Mouse (Mus musculus) neural tube, embryonic 14.5 days (tissue): ENCODE results near the gene Miga1. TPM values are rescaled to one million over a fixed set of nuclear protein-coding genes. Genes with fewer than 3 reads are reported as not detected.

Experiments used
- ATAC-seq: fragments of 200-750 bp; cut with Nextera tagmentation; 2 replicates; pipeline ENCODE4 v1.8.0; 2017; ENCODE audit warnings: low read depth, mild to moderate bottlenecking, moderate TSS enrichment, moderate library complexity
- H3K27ac ChIP-seq: fragments of 300-500 bp; sonication (generic); 2 replicates; pipeline ENCODE4 v1.5.1; 2014; ENCODE audit warnings: low read depth, mild to moderate bottlenecking, control low read depth, low read length, moderate library complexity, mixed read lengths
- H3K27me3 ChIP-seq: fragments of 300-500 bp; sonication (generic); 2 replicates; pipeline ENCODE4 v1.6.1; 2014; ENCODE audit warnings: low read length; ENCODE audit not compliant: control insufficient read depth, insufficient read depth
- H3K36me3 ChIP-seq: fragments of 300-500 bp; sonication (generic); 2 replicates; pipeline ENCODE4 v1.6.1; 2014; ENCODE audit warnings: low read length, mixed read lengths; ENCODE audit not compliant: control insufficient read depth, insufficient read depth
- H3K4me1 ChIP-seq: fragments of 300-500 bp; sonication (generic); 2 replicates; pipeline ENCODE4 v1.6.1; 2014; ENCODE audit warnings: low read length; ENCODE audit not compliant: control insufficient read depth, insufficient read depth
- H3K4me2 ChIP-seq: fragments of 300-500 bp; sonication (generic); 2 replicates; pipeline ENCODE4 v1.6.1; 2014; ENCODE audit warnings: mild to moderate bottlenecking, low read depth, low read length, control low read depth
- H3K4me3 ChIP-seq: fragments of 300-500 bp; sonication (generic); 2 replicates; pipeline ENCODE4 v1.5.1; 2014; ENCODE audit warnings: low read depth, low read length, control low read depth, mixed read lengths
- H3K9ac ChIP-seq: fragments of 300-500 bp; sonication (generic); replicated peaks from 2 replicates; pipeline ENCODE4 v1.6.1; 2014; ENCODE audit warnings: low read depth, mild to moderate bottlenecking, control low read depth, low read length, mixed read lengths
- H3K9me3 ChIP-seq: fragments of 300-500 bp; sonication (generic); 2 replicates; pipeline ENCODE4 v1.6.1; 2016; ENCODE audit warnings: low read length; ENCODE audit not compliant: control insufficient read depth
- WGBS: fragments of 180-500 bp; shearing (Covaris S2); extraction: QIAGEN DNeasy Blood & Tissue Kit; methylation state at CpG from one replicate; pipeline ENCODE4 v1.1.7; 2014; 5-methylcytosine and 5-hydroxymethylcytosine counted together
- polyA plus RNA-seq: library from polyadenylated mRNA; unstranded; fragments of >200 nt; fragmentation: Nextera tagmentation; extraction: Ambion mirVana; gene quantifications from 2 replicates; pipeline ENCODE4 v1.2.1, GENCODE M21; 2014

Gene Miga1
- polyA plus RNA-seq, 1 experiment from 2014 or later: 24.1 TPM

DNA sequence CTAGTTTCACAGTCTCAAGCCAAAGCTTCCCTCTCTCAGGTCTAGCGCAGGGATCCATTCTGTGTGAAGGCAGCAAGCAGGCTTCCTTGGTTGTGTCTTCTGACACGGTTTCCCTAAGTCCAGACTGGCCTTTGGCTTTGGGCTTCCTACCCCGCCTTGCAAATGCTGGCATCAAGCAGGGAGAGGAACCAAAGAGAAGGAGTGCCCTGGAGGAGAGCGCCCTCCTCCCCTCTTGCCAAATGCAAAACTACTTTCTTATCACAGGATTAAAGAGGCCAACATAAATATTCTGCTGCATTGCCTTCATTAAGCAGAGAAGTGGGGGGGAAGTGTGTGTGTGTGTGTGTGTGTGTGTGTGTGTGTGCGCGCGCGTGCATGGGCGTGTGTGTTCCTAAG is 31.0 kb downstream of the Miga1 start:
- Histone ChIP-seq H3K27ac (no peak overlapping the region), H3K4me2 (no peak overlapping the region), H3K4me1 (no peaks in the 10 kb centered on the region), H3K4me3 (no peak overlapping the region), H3K36me3 (peaks cover 20% of the 10 kb centered on the region), H3K9me3 (no peaks in the 10 kb centered on the region), H3K9ac (no peak overlapping the region), H3K27me3 (no peaks in the 10 kb centered on the region)
- 93% methylated on average over 9 of the region's 9 CpGs for WGBS
- ATAC-seq: no peak

DNA sequence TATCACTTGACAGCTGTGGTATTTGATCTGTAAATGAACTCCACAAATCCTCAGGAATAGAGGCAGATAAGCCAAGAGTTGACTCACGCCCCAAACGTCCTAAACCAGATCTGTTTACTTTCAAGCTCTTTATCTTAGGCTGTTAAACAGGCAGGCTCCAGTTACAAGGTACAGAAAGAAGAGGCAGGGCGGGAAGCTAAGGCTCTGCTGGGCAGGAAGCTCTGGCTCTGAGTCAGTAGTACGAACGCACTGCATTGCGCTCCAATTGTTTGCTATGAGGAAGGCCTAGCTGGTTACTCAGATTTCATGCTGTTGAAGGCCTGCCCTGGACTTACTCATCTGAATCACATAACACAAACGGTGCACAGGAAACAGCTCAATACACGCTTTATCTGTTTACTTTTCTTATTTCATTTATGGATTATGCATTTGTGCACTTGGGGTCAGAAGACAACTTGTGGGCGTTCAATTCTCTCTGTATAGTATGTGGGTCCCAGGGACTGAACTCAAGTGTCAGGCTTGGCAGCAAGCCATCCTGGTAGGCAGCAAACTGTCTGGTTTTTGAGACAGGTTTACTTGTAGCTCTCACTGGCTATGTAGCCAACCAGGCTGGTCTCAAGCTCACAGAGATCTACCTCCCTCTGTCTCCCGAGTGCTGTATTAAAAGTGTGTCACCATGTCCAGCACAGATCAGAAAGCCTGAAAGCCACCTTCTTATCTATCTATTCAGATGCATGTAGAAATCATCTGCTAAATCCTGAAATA is 31.5 kb downstream of the Miga1 start:
- Histone ChIP-seq H3K9me3 (no peaks in the 10 kb centered on the region), H3K4me2 (no peak overlapping the region), H3K27ac (no peak overlapping the region), H3K9ac (no peak overlapping the region), H3K27me3 (no peaks in the 10 kb centered on the region), H3K4me3 (no peak overlapping the region), H3K4me1 (no peaks in the 10 kb centered on the region), H3K36me3 (peaks cover 20% of the 10 kb centered on the region)
- WGBS: 63% methylated on average over 10 of the region's 10 CpGs
- ATAC-seq: no peak

DNA sequence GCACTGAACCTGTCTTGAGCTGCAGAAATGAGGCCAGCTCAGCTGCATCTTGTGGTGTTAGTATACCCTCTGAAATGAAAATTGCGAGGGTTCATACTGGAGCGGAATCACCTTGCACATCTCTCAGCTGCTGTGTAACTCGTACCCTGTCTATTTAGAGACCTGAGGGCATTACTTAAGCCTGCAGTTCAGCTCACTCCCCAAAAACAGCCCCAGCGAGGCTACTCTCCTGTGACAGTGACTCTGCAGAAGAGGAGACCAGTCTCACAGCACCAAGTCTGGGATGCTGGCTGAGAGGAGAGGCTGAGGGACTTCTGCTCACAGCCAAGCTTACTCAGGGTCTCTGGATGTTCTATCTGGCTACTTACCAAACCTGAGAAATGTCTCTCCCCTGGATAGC is 34.2 kb downstream of the Miga1 start:
- WGBS: 90% methylated on average over 4 of the region's 4 CpGs
- Histone ChIP-seq H3K9me3 (no peaks in the 10 kb centered on the region), H3K27me3 (no peaks in the 10 kb centered on the region), H3K27ac (no peak overlapping the region), H3K36me3 (peaks cover 11% of the 10 kb centered on the region; the same call in 1 of the 2 replicates), H3K4me3 (no peak overlapping the region), H3K4me2 (no peak overlapping the region), H3K9ac (no peak overlapping the region), H3K4me1 (no peaks in the 10 kb centered on the region)
- no peak for ATAC-seq

DNA sequence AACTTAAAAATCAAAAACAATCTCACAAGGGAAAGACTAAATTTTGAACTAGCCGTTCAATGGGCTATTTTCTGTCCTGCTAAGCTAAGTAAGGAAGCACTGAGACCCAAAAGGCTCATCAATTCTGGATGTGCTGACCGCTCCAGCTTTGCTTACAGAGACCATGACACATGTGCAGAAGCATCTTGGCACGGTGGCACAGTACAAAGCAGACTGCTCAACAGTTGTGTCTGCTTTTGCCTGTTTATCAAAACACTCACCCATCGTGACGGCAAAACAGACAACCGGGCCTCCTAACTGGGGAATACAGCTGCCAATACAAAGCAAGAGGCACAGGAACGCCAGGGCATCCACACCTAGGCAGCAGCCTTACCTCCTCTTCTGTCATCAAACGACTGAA is 35.1 kb downstream of the Miga1 start:
- 85% methylated on average over 8 of the region's 8 CpGs for WGBS
- Histone ChIP-seq H3K9me3 (no peaks in the 10 kb centered on the region), H3K36me3 (peaks cover 11% of the 10 kb centered on the region; the same call in 1 of the 2 replicates), H3K9ac (no peak overlapping the region), H3K4me2 (no peak overlapping the region), H3K4me1 (no peaks in the 10 kb centered on the region), H3K4me3 (no peak overlapping the region), H3K27ac (no peak overlapping the region), H3K27me3 (no peaks in the 10 kb centered on the region)
- no peak for ATAC-seq

DNA sequence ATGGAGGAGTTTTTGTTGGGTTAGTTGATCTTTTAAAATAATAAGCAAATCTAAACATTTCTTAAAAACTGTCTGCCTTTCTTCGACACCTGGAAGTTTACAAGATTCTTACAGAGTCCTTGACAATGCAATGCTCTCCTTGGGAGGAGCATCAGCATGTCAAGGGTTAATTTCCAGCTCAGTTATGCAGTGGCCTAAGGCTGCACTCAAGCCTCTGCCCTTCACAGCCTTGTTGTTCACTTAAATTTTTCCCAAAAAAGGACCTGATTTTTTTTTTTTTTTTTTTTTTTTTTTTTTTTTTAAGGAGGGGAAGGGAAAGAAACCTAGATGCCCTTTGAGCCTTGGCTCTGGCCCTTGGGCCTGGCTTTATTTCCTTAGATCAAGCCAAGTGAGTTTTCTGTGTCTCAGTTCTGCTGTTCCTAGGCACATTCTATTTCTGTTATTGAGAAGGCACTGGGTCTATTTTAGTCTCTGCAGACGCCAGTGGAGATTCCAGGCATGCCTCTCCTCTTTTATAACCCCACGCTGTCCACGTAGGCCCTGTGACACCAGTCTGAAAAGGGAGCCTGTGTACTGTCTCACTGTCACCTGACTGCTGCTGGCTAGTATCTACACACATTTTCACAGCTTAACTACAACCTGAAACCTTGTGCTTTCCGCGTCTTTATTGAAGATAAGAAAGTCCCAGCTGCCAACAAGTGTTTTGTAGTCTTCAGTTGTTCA is 36.0 kb downstream of the Miga1 start:
- no peak for ATAC-seq
- no peak overlapping the region for H3K27ac ChIP-seq
- no peaks in the 10 kb centered on the region for H3K9me3 ChIP-seq
- H3K4me2 ChIP-seq: no peak overlapping the region
- no peak overlapping the region for H3K9ac ChIP-seq
- H3K4me1 ChIP-seq: no peaks in the 10 kb centered on the region
- H3K36me3 ChIP-seq: peaks cover 11% of the 10 kb centered on the region; the same call in 1 of the 2 replicates
- no peaks in the 10 kb centered on the region for H3K27me3 ChIP-seq
- 56% methylated on average over 6 of the region's 6 CpGs for WGBS
- no peak overlapping the region for H3K4me3 ChIP-seq

DNA sequence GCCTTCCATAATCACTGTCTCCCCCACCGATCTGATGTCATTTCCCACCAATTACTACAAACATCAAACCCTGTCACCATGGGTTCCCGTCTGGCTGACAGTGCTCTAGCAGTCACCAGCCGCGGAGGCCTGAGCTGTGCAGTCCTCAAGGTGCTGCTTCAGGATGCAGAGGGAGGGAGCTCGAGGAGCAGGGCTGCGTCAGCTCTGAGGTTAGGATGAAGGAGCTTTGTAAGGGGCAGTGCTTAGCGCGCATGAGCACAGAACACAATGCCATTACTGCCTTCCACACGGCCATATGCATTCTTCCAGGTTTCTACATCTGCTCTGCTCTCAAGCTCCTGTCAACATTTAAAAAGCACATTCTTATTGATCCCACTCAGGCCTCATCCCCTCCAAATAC is 37.2 kb downstream of the Miga1 start:
- no peaks in the 10 kb centered on the region for H3K4me1 ChIP-seq
- no peak overlapping the region for H3K9ac ChIP-seq
- no peak overlapping the region for H3K4me3 ChIP-seq
- ATAC-seq: no peak
- 86% methylated on average over 9 of the region's 9 CpGs for WGBS
- no peak overlapping the region for H3K4me2 ChIP-seq
- no peak overlapping the region for H3K27ac ChIP-seq
- no peaks in the 10 kb centered on the region for H3K27me3 ChIP-seq
- H3K9me3 ChIP-seq: no peaks in the 10 kb centered on the region
- H3K36me3 ChIP-seq: peaks cover 11% of the 10 kb centered on the region; the same call in 1 of the 2 replicates

DNA sequence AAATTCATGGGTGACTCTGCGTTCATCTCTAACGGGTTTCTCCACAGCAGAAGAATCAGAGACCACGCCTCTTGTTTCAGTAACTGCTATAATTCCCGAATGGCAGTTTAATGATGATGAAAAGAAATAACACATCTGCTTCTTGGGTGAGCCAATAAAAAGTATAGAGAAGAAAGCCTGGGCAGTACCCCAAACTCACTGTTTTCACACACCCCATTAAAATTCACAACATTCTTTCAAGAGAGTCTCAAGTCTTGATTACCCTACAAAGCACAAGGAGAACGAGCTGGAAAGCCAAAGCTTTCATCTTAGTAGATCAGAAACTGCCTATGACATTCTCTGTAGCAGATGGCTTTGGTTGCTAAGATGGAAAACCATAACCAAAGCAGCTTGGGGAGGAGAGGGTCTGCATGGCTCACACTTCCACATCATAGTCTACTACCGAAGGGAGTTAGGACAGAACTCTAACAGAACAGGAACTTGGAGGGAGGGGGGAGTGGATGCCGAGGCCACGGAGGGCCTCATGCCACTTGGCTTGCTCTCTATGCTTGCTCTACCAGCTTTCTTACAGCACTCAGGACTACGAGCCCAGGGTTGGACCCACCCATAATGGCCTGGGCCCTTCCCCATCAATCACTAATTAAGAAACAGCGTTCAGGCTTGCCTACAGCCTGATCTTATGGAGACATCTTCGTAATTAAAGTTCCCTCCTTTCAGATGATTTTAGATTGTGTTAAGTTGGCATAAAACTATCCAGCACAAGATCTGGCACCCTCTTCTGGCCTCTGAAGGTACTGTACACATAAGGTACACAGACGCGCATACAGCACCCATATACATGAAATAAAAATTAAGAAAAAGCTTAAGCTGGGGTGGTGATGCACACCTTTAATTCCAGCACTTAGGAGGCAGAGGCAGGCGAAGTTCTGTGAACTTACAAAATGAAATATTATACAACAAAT is 39.5 kb downstream of the Miga1 start:
- peaks cover 9% of the 10 kb centered on the region; the same call in 1 of the 2 replicates for H3K36me3 ChIP-seq

DNA sequence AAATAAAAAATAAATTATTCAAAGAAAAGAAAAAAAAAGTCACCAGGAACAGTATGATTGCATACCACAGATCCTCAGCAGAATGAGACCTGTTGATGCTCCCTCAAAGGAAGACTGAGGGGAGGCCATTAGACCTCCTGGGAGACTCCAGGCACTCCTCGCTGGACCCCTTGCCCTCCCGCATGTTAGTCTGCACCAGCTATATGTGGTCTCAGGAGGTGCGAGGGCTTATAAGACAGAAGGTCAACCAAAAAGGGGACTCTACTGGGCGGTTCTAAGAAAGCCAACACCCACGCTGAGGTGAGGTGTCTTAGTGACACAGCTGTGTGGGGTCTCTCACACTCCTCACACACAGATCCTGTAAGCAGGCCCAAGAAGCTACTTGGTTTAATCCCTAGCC is 44.3 kb downstream of the Miga1 start:
- Histone ChIP-seq H3K27me3 (no peaks in the 10 kb centered on the region), H3K4me2 (no peak overlapping the region), H3K36me3 (peaks cover 18% of the 10 kb centered on the region), H3K4me1 (no peaks in the 10 kb centered on the region), H3K9ac (no peak overlapping the region), H3K4me3 (no peak overlapping the region), H3K27ac (no peak overlapping the region), H3K9me3 (no peaks in the 10 kb centered on the region)
- no peak for ATAC-seq
- 95% methylated on average over 5 of the region's 5 CpGs for WGBS

More for the DNA sequence above, 39.5 kb downstream of the Miga1 start:
- Histone ChIP-seq H3K27ac (no peak overlapping the region), H3K9me3 (no peaks in the 10 kb centered on the region), H3K27me3 (no peaks in the 10 kb centered on the region), H3K4me3 (no peak overlapping the region), H3K4me1 (no peaks in the 10 kb centered on the region), H3K4me2 (no peak overlapping the region), H3K9ac (no peak overlapping the region)
- WGBS: 82% methylated on average over 14 of the region's 14 CpGs
- ATAC-seq: no peak
